Mouse (Mus musculus) midbrain, embryonic 11.5 days (tissue): ENCODE measurements around the gene Fndc1. TPM values are rescaled to one million over a fixed set of nuclear protein-coding genes. Genes with fewer than 3 reads are reported as not detected.

Experiments used
- ATAC-seq: fragments of 200-750 bp; cut with Nextera tagmentation; 2 replicates; pipeline ENCODE4 v1.8.0; 2017; ENCODE audit warnings: moderate TSS enrichment, moderate library complexity; ENCODE audit not compliant: low FRiP score
- DNase-seq: peaks from one replicate; pipeline ENCODE4 v3.0.0; 2015; ENCODE audit warnings: low spot score; ENCODE audit errors: missing footprints
- H3K27ac ChIP-seq: fragments of 300-500 bp; sonication (generic); 2 replicates; pipeline ENCODE4 v1.5.1; 2014; ENCODE audit warnings: low read depth, low read length
- H3K27me3 ChIP-seq: fragments of 300-500 bp; sonication (generic); 2 replicates; pipeline ENCODE4 v1.6.1; 2014; ENCODE audit warnings: mild to moderate bottlenecking, low read length, moderate library complexity, mixed read lengths; ENCODE audit not compliant: control insufficient read depth, insufficient read depth
- H3K36me3 ChIP-seq: fragments of 300-500 bp; sonication (generic); 2 replicates; pipeline ENCODE4 v1.6.1; 2014; ENCODE audit warnings: mild to moderate bottlenecking, low read length, moderate library complexity, mixed read lengths; ENCODE audit not compliant: control insufficient read depth, insufficient read depth
- H3K4me1 ChIP-seq: fragments of 300-500 bp; sonication (generic); 2 replicates; pipeline ENCODE4 v1.6.1; 2014; ENCODE audit warnings: low read length; ENCODE audit not compliant: control insufficient read depth, insufficient read depth
- H3K4me2 ChIP-seq: fragments of 300-500 bp; sonication (generic); 2 replicates; pipeline ENCODE4 v1.6.1; 2014; ENCODE audit warnings: mild to moderate bottlenecking, moderate library complexity
- H3K4me3 ChIP-seq: fragments of 300-500 bp; sonication (generic); 2 replicates; pipeline ENCODE4 v1.5.1; 2014; ENCODE audit warnings: low read depth, low read length
- H3K9ac ChIP-seq: fragments of 300-500 bp; sonication (generic); 2 replicates; pipeline ENCODE4 v1.6.1; 2014; ENCODE audit warnings: low read length
- H3K9me3 ChIP-seq: fragments of 300-500 bp; sonication (generic); 2 replicates; pipeline ENCODE4 v1.6.1; 2016; ENCODE audit warnings: low read length; ENCODE audit not compliant: control insufficient read depth
- WGBS: fragments of 180-500 bp; shearing (Covaris S2); extraction: QIAGEN DNeasy Blood & Tissue Kit; methylation state at CpG from one replicate; pipeline ENCODE4 v1.1.7; 2014; 5-methylcytosine and 5-hydroxymethylcytosine counted together
- polyA plus RNA-seq: library from polyadenylated mRNA; unstranded; fragments of >200 nt; fragmentation: Nextera tagmentation; extraction: Ambion mirVana; gene quantifications from 2 replicates; pipeline ENCODE4 v1.2.1, GENCODE M21; 2014

The Fndc1 gene
- polyA plus RNA-seq, 1 experiment from 2014 or later = 0.37 TPM

DNA sequence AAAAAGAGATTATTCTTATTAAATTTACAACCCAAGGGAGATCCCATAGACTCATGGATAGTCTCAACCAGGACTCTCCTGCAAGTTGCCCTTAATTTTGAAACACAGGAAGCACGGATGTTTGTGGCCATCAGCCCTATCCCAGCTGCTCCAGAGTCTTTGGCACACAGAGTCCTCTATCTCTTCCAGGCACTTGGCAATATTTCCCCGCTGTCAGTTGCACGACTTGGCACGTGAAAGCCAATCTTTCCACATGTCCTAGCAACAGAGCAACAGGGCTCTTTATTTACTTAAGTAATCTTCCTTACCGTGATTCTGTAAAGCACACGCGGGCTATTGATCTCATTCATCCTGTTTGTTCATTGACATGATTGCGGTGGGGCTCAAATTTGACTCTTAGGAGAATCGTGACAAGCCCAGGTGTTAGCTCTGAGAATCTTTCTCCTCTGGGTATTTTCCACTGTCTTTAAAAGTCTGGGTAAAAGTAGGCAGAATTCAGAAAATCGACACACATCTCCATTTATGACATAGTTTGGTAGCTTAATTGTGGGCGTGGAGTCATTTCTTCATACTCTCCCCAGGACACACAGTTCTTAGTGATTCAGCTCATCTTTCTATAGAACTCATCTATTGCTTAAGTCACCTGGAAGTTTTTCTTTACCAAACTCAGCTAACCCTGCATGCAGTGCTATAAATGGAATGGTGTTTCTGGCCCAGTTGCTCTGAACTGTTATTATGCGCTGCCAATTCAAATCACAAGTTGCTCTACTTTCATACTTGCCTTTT is 13.6 kb upstream of the Fndc1 start:
- H3K4me2 ChIP-seq = no peak overlapping the region
- no peak overlapping the region for H3K4me3 ChIP-seq
- H3K9me3 ChIP-seq = no peaks in the 10 kb centered on the region
- DNase-seq = peak; percentile 67
- 85% methylated on average over 12 of the region's 12 CpGs for WGBS
- no peaks in the 10 kb centered on the region for H3K36me3 ChIP-seq
- no peak overlapping the region for H3K9ac ChIP-seq
- H3K27ac ChIP-seq = no peak overlapping the region
- no peaks in the 10 kb centered on the region for H3K27me3 ChIP-seq
- no peak for ATAC-seq
- H3K4me1 ChIP-seq = no peaks in the 10 kb centered on the region

- Histone ChIP-seq H3K9me3 (no peaks in the 10 kb centered on the region), H3K27ac (no peak overlapping the region), H3K36me3 (no peaks in the 10 kb centered on the region), H3K4me2 (peak overlapping the region; percentile 97), H3K4me3 (peak overlapping the region; percentile 50), H3K4me1 (0 out of 2 replicates have a peak, but pooled peaks cover 5% of the 10 kb centered on the region), H3K9ac (peak overlapping the region; percentile 56; the same call in 1 of the 2 replicates), H3K27me3 (peaks cover 21% of the 10 kb centered on the region)
- DNase-seq (peak; percentile 92), ATAC-seq (no peak)
- WGBS = 10% methylated on average over 16 of the region's 16 CpGs
These were observed 484 bp upstream of the Fndc1 start for GRCm38 (mm10) chr17:7827586-7827985.

DNA sequence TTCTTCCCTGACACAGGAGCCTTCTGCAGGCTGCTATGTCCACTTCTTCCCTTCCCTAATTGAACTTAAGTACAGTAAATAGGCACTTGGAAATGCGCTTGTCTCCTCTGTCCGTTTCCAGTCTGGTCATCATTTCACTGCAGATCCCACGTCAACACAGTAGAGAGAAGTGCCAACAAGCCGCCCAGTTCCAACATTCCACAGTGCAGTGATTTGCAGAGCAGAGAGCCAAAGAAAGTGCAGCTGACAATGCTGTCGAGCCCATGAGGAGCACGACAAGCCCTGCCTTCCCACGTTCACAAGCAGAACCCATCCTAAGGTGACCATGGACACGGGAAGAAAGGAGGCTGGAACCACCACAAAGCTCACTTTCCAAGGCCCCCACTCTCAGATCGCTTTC is 1.7 kb downstream of the Fndc1 start:
- ATAC-seq (no peak), DNase-seq (no peak)
- 73% methylated on average over 9 of the region's 9 CpGs for WGBS
- H3K27me3 ChIP-seq = peaks cover 21% of the 10 kb centered on the region
- H3K9me3 ChIP-seq = no peaks in the 10 kb centered on the region
- 0 out of 2 replicates have a peak, but pooled peaks cover 5% of the 10 kb centered on the region for H3K4me1 ChIP-seq
- no peaks in the 10 kb centered on the region for H3K36me3 ChIP-seq
- H3K9ac ChIP-seq = no peak overlapping the region
- H3K27ac ChIP-seq = no peak overlapping the region
- no peak overlapping the region for H3K4me2 ChIP-seq
- no peak overlapping the region for H3K4me3 ChIP-seq

DNA sequence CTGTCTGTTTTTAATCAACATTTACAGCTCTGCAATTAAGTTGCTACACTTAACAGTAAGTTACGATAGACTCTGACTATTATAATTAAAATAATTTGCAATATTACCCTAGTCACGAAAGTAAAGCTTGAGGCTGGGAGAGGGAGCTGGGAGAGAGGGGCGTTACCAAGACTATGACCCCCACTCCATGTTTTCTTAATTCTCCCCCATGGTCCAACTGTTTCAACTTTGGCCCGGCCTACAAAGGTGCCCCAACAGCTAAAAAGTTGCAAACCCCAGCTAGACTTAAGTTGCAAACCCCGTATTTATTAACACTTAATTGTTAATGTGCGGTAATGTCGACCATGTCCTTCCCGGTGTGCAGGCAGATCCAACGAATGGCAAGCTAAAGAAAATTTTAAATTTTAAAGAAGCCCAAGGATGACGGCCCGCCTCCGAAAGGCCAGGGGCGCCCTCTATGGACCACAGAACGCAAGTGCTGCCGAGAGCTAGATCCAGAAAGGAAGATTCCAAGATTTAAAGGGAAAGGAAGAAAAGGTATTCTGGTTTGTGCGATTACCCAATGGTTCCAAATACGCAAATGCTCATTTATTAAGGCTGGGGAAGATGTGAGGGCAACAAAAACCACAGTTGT is 5.4 kb downstream of the Fndc1 start:
- H3K27me3 ChIP-seq = peaks cover 9% of the 10 kb centered on the region
- H3K27ac ChIP-seq = no peak overlapping the region
- H3K4me1 ChIP-seq = 0 out of 2 replicates have a peak, but pooled peaks cover 1% of the 10 kb centered on the region
- no peak overlapping the region for H3K4me2 ChIP-seq
- DNase-seq (peak; percentile 93), ATAC-seq (no peak)
- no peaks in the 10 kb centered on the region for H3K9me3 ChIP-seq
- no peak overlapping the region for H3K4me3 ChIP-seq
- WGBS = 32% methylated on average over 17 of the region's 17 CpGs
- no peaks in the 10 kb centered on the region for H3K36me3 ChIP-seq
- no peak overlapping the region for H3K9ac ChIP-seq

GRCm38 (mm10) chr17:7820176-7820575 is 6.9 kb downstream of the Fndc1 start:
- H3K36me3 ChIP-seq = no peaks in the 10 kb centered on the region
- H3K9ac ChIP-seq = no peak overlapping the region
- no peak overlapping the region for H3K4me3 ChIP-seq
- H3K4me1 ChIP-seq = no peaks in the 10 kb centered on the region
- DNase-seq (no peak), ATAC-seq (no peak)
- no peaks in the 10 kb centered on the region for H3K27me3 ChIP-seq
- no peak overlapping the region for H3K27ac ChIP-seq
- 90% methylated on average over 7 of the region's 7 CpGs for WGBS
- no peaks in the 10 kb centered on the region for H3K9me3 ChIP-seq
- H3K4me2 ChIP-seq = no peak overlapping the region

DNA sequence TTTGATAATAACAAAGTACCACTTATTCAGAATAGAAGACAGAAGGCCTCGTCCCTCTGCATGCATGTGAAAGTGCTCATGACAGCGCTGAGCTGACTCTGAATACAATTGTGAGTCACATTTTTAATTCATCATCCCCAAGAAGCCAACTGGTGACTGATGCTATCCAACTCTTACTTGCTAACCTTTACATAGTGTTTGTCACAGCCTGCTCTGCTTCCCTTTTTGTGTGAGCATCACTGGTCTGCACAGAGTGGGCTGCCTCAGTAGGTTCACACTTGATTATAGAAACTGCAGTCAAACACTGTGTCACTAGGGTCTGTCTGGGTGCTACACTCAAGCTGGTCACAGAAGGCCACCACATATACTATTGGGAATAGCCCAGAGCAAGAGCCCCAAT is 10.5 kb downstream of the Fndc1 start:
- Histone ChIP-seq H3K4me2 (no peak overlapping the region), H3K27me3 (no peaks in the 10 kb centered on the region), H3K9ac (no peak overlapping the region), H3K9me3 (no peaks in the 10 kb centered on the region), H3K4me1 (no peaks in the 10 kb centered on the region), H3K4me3 (no peak overlapping the region), H3K27ac (no peak overlapping the region), H3K36me3 (no peaks in the 10 kb centered on the region)
- DNase-seq (peak; percentile 70), ATAC-seq (no peak)
- 72% methylated on average over 2 of the region's 2 CpGs for WGBS

DNA sequence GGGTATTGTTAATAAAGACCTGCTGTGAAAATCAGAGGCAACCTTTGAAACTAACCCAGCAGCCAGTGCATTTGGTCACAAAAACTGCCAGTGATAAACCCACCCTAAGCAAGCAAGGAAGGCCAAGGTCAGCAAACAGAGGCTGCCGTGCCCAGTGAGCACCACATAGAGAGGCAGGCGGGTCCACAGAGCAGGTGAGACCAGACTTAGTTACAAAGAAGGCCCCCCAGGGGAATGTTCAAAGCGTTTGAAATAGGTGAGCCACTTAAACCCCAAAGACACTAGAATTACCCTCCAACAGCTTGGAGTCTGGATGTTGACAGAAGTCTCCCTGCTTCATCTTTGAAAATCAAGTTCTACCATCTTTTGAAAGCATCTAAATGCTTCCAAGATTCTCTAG is 12.7 kb downstream of the Fndc1 start:
- H3K27me3 ChIP-seq = no peaks in the 10 kb centered on the region
- no peaks in the 10 kb centered on the region for H3K4me1 ChIP-seq
- H3K9me3 ChIP-seq = no peaks in the 10 kb centered on the region
- ATAC-seq (no peak), DNase-seq (no peak)
- no peaks in the 10 kb centered on the region for H3K36me3 ChIP-seq
- WGBS = 57% methylated on average over 3 of the region's 3 CpGs
- no peak overlapping the region for H3K9ac ChIP-seq
- no peak overlapping the region for H3K27ac ChIP-seq
- H3K4me2 ChIP-seq = no peak overlapping the region
- H3K4me3 ChIP-seq = no peak overlapping the region

DNA sequence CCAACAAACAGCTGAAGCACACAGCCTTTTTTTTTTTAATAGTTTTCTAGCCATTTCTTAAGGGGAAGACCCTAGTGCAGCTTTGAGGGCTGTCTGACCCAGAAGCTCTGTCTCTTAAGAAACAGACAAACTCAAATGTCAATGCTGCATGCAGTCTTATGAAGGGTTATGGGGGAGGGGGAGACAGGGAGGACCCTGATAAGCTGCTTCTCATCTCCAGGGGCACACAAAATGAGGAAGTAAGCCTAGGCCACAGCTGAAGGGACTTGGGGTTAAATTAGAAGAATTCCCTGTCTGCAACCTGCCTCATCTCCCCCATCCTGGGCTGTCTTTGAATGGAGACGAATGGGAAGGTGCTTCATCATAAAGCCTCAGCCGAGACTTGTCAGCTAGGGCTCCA is 19.1 kb downstream of the Fndc1 start:
- Histone ChIP-seq H3K36me3 (no peaks in the 10 kb centered on the region), H3K4me1 (no peaks in the 10 kb centered on the region), H3K9ac (no peak overlapping the region), H3K9me3 (no peaks in the 10 kb centered on the region), H3K27ac (no peak overlapping the region), H3K4me3 (no peak overlapping the region), H3K27me3 (no peaks in the 10 kb centered on the region), H3K4me2 (no peak overlapping the region)
- 86% methylated on average over 2 of the region's 2 CpGs for WGBS
- DNase-seq (no peak), ATAC-seq (no peak)

DNA sequence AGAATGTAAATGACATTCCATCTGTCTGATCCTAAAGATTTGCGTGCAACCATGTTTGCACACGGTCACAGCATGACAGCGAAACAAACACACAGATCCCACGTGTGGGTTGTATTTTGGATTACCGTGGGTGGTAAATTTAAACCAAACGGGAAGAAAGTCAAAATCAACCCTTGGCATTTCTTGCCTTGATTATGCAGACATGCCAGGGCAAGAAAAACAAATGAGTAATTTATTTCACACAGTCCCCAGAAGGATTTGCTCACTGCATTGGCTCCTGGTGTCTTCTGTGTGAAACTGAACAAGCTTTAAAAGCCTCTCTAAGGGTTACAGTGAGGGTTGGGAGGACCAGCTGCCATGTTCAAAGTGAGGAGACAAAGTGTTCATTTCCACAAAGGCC is 22.0 kb downstream of the Fndc1 start:
- Histone ChIP-seq H3K9ac (no peak overlapping the region), H3K27ac (no peak overlapping the region), H3K36me3 (no peaks in the 10 kb centered on the region), H3K4me3 (no peak overlapping the region), H3K4me1 (no peaks in the 10 kb centered on the region), H3K27me3 (no peaks in the 10 kb centered on the region), H3K9me3 (no peaks in the 10 kb centered on the region), H3K4me2 (no peak overlapping the region)
- DNase-seq (no peak), ATAC-seq (no peak)
- WGBS = 83% methylated on average over 6 of the region's 6 CpGs
